Mouse (Mus musculus) CD4-positive helper T cell, adult 2 months (primary cell): Measurements from ENCODE around the gene Klc4.

Experiments used
- DNase-seq: peaks from one replicate; pipeline ENCODE4 v3.0.0-alpha.2; 2012; ENCODE audit warnings: low read depth, missing footprints, low spot score

Klc4 gene

GRCm38 (mm10) chr17:46621324-46621723 lies 24.5 kb downstream of the Klc4 start:
- DNase-seq = no peak

GRCm38 (mm10) chr17:46619683-46620357 lies 26.0 kb downstream of the Klc4 start:
- no peak for DNase-seq

- no peak for DNase-seq
Measured at GRCm38 (mm10) chr17:46618769-46619682, 26.8 kb downstream of the Klc4 start.

GRCm38 (mm10) chr17:46618394-46618768 lies 27.4 kb downstream of the Klc4 start:
- DNase-seq = no peak

GRCm38 (mm10) chr17:46617799-46618198 lies 28.0 kb downstream of the Klc4 start:
- DNase-seq = no peak

- no peak for DNase-seq
Measured at GRCm38 (mm10) chr17:46613229-46613628, 32.6 kb downstream of the Klc4 start.

GRCm38 (mm10) chr17:46612820-46613219 lies 33.0 kb downstream of the Klc4 start:
- DNase-seq = no peak

- no peak for DNase-seq
Measured at GRCm38 (mm10) chr17:46612189-46612588, 33.6 kb downstream of the Klc4 start.

GRCm38 (mm10) chr17:46611316-46611715 lies 34.5 kb downstream of the Klc4 start:
- no peak for DNase-seq

GRCm38 (mm10) chr17:46609721-46610514 lies 35.9 kb downstream of the Klc4 start:
- no peak for DNase-seq

- no peak for DNase-seq
Measured at GRCm38 (mm10) chr17:46605987-46606386, 39.8 kb downstream of the Klc4 start.

- DNase-seq = no peak
Measured at GRCm38 (mm10) chr17:46605126-46605525, 40.7 kb downstream of the Klc4 start.

- no peak for DNase-seq
Measured at GRCm38 (mm10) chr17:46603229-46603628, 42.6 kb downstream of the Klc4 start.

- DNase-seq = no peak
Measured at GRCm38 (mm10) chr17:46602212-46602611, 43.6 kb downstream of the Klc4 start.

- DNase-seq = no peak
Measured at GRCm38 (mm10) chr17:46600569-46600968, 45.3 kb downstream of the Klc4 start.

GRCm38 (mm10) chr17:46598963-46599362 lies 46.9 kb downstream of the Klc4 start:
- no peak for DNase-seq

- no peak for DNase-seq
Measured at GRCm38 (mm10) chr17:46597956-46598355, 47.9 kb downstream of the Klc4 start.

- no peak for DNase-seq
Measured at GRCm38 (mm10) chr17:46595336-46595735, 50.5 kb downstream of the Klc4 start.

GRCm38 (mm10) chr17:46594606-46595005 lies 51.2 kb downstream of the Klc4 start:
- DNase-seq = no peak

- no peak for DNase-seq
Measured at GRCm38 (mm10) chr17:46593124-46593523, 52.7 kb downstream of the Klc4 start.

- no peak for DNase-seq
Measured at GRCm38 (mm10) chr17:46591406-46591805, 54.4 kb downstream of the Klc4 start.

GRCm38 (mm10) chr17:46590439-46590838 lies 55.4 kb downstream of the Klc4 start:
- no peak for DNase-seq
